Mouse (Mus musculus): ENCODE measurements around the gene Polr1a. TPM values are rescaled to one million over a fixed set of nuclear protein-coding genes. Genes with fewer than 3 reads are reported as not detected.
"Not testable (repeated sequence)": the region's sequence is repeated elsewhere in the genome, so short reads cannot be mapped to it uniquely, and the experiment has no call there.

The Polr1a gene
- polyA plus RNA-seq, 2 experiments: 9.4 to 10.6 TPM

- DNase-seq (ENCODE audit: low read depth in 3 of 3, low spot score in 3 of 3): peak in 2 of 3 experiments; percentile 20 to 33
- H3K4me1 ChIP-seq (replicated peaks; ENCODE audit: control insufficient read depth in 2 of 2, insufficient read depth in 2 of 2, low read length in 1 of 2): peaks cover 15 to 29% of the 10 kb centered on the region in 2 experiments
- H3K9ac ChIP-seq (replicated peaks): no peak overlapping the region
- H3K4me3 ChIP-seq (ENCODE audit: insufficient read depth in 1 of 2, low read depth in 2 of 2, low read length in 2 of 2): no peak overlapping the region
- 43% methylated on average over 5 of the region's 5 CpGs for WGBS (ENCODE audit: insufficient replicate concordance)
- H3K4me2 ChIP-seq (ENCODE audit: low read depth): peak overlapping the region; percentile 28
- no peaks in the 10 kb centered on the region for H3K27me3 ChIP-seq (ENCODE audit: control insufficient read depth, insufficient read depth, low read length)
- ATAC-seq (ENCODE audit: insufficient read depth): peak; percentile 44
- H3K27ac ChIP-seq: no peak overlapping the region
- no peak for TF ChIP-seq EP300 (IDR thresholded peaks at IDR 0.05; ENCODE audit: low read depth)
- H3K36me3 ChIP-seq (replicated peaks; ENCODE audit: control insufficient read depth, insufficient read depth, low read depth): peaks cover 11% of the 10 kb centered on the region
- no peaks in the 10 kb centered on the region for H3K9me3 ChIP-seq (ENCODE audit: control insufficient read depth, low read length)
Measured at GRCm38 (mm10) chr6:71911686-71912450, 3.0 kb downstream of the Polr1a start.

GRCm38 (mm10) chr6:71920752-71921151 lies 11.9 kb downstream of the Polr1a start:
- Histone ChIP-seq H3K9me3 (ENCODE audit: control insufficient read depth, low read length) (no peaks in the 10 kb centered on the region), H3K27me3 (ENCODE audit: control insufficient read depth, insufficient read depth, low read length) (no peaks in the 10 kb centered on the region), H3K27ac (no peak overlapping the region), H3K36me3 (replicated peaks; ENCODE audit: control insufficient read depth, insufficient read depth, low read depth) (peaks cover 39% of the 10 kb centered on the region), H3K9ac (replicated peaks) (no peak overlapping the region), H3K4me1 (replicated peaks; ENCODE audit: control insufficient read depth in 2 of 2, insufficient read depth in 2 of 2, low read length in 1 of 2) (no peaks in the 10 kb centered on the region), H3K4me3 (ENCODE audit: insufficient read depth in 1 of 2, low read depth in 2 of 2, low read length in 2 of 2) (no peak overlapping the region), H3K4me2 (ENCODE audit: low read depth) (no peak overlapping the region)
- DNase-seq (ENCODE audit: low read depth in 3 of 3, low spot score in 3 of 3) (no peak), ATAC-seq (ENCODE audit: insufficient read depth) (no peak)
- 87% methylated on average over 7 of the region's 7 CpGs for WGBS (ENCODE audit: insufficient replicate concordance)
- TF ChIP-seq CTCF (IDR thresholded peaks at IDR 0.05; ENCODE audit: low read depth): no peak
- TF ChIP-seq EP300 (IDR thresholded peaks at IDR 0.05; ENCODE audit: low read depth): no peak

- ATAC-seq (ENCODE audit: insufficient read depth); H3K9ac ChIP-seq (replicated peaks); H3K4me1 ChIP-seq (replicated peaks; ENCODE audit: control insufficient read depth in 2 of 2, insufficient read depth in 2 of 2, low read length in 1 of 2); DNase-seq (ENCODE audit: low read depth in 3 of 3, low spot score in 3 of 3); H3K4me3 ChIP-seq (ENCODE audit: insufficient read depth in 1 of 2, low read depth in 2 of 2, low read length in 2 of 2); H3K9me3 ChIP-seq (ENCODE audit: control insufficient read depth, low read length); H3K27ac ChIP-seq; H3K27me3 ChIP-seq (ENCODE audit: control insufficient read depth, insufficient read depth, low read length); H3K4me2 ChIP-seq (ENCODE audit: low read depth): not testable (repeated sequence)
- peaks cover 35% of the 10 kb centered on the region for H3K36me3 ChIP-seq (replicated peaks; ENCODE audit: control insufficient read depth, insufficient read depth, low read depth)
- WGBS (ENCODE audit: insufficient replicate concordance): 44% methylated on average over 5 of the region's 5 CpGs
Measured at GRCm38 (mm10) chr6:71925233-71925632, 16.4 kb downstream of the Polr1a start.

DNA sequence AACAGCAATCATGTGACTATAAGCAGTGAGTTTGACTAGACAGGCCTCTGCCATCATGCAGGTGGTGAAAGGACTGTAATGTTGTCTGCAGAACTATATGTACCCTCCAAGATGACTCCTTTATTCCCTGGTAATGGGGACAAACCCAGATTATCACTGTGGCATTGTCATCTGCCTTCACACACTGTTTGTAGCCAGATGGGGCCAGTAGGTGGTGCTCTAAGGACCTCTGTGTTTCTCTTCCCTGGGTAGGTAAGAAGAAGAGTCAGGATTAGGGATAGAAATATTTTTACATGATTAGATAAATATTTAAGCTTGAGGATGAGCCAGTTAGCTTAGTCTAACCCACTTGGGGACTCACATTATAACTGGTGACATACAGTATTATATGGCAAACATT lies 19.1 kb downstream of the Polr1a start:
- ATAC-seq (ENCODE audit: insufficient read depth): no peak

GRCm38 (mm10) chr6:71930053-71930452 lies 21.2 kb downstream of the Polr1a start:
- Histone ChIP-seq H3K4me1 (replicated peaks; ENCODE audit: control insufficient read depth in 2 of 2, insufficient read depth in 2 of 2, low read length in 1 of 2) (no peaks in the 10 kb centered on the region), H3K36me3 (replicated peaks; ENCODE audit: control insufficient read depth, insufficient read depth, low read depth) (peaks cover 33% of the 10 kb centered on the region), H3K9me3 (ENCODE audit: control insufficient read depth, low read length) (no peaks in the 10 kb centered on the region), H3K27me3 (ENCODE audit: control insufficient read depth, insufficient read depth, low read length) (no peaks in the 10 kb centered on the region), H3K4me3 (ENCODE audit: insufficient read depth in 1 of 2, low read depth in 2 of 2, low read length in 2 of 2) (no peak overlapping the region), H3K27ac (no peak overlapping the region), H3K9ac (replicated peaks) (no peak overlapping the region), H3K4me2 (ENCODE audit: low read depth) (no peak overlapping the region)
- no peak for TF ChIP-seq EP300 (IDR thresholded peaks at IDR 0.05; ENCODE audit: low read depth)
- TF ChIP-seq CTCF (IDR thresholded peaks at IDR 0.05; ENCODE audit: low read depth): no peak
- peak in 1 of 3 experiments; percentile 7 for DNase-seq (ENCODE audit: low read depth in 3 of 3, low spot score in 3 of 3)
- WGBS (ENCODE audit: insufficient replicate concordance): 69% methylated on average over 10 of the region's 10 CpGs
- ATAC-seq (ENCODE audit: insufficient read depth): no peak

More for the DNA sequence above, 19.1 kb downstream of the Polr1a start:
- peak in 1 of 3 experiments; percentile 20 for DNase-seq (ENCODE audit: low read depth in 3 of 3, low spot score in 3 of 3)
- Histone ChIP-seq H3K9ac (replicated peaks) (no peak overlapping the region), H3K9me3 (ENCODE audit: control insufficient read depth, low read length) (no peaks in the 10 kb centered on the region), H3K36me3 (replicated peaks; ENCODE audit: control insufficient read depth, insufficient read depth, low read depth) (peaks cover 28% of the 10 kb centered on the region), H3K4me2 (ENCODE audit: low read depth) (no peak overlapping the region), H3K27ac (no peak overlapping the region), H3K27me3 (ENCODE audit: control insufficient read depth, insufficient read depth, low read length) (no peaks in the 10 kb centered on the region), H3K4me1 (replicated peaks; ENCODE audit: control insufficient read depth in 2 of 2, insufficient read depth in 2 of 2, low read length in 1 of 2) (no peaks in the 10 kb centered on the region), H3K4me3 (ENCODE audit: insufficient read depth in 1 of 2, low read depth in 2 of 2, low read length in 2 of 2) (no peak overlapping the region)
- peak; percentile 67 for TF ChIP-seq CTCF (IDR thresholded peaks at IDR 0.05; ENCODE audit: low read depth)
- TF ChIP-seq EP300 (IDR thresholded peaks at IDR 0.05; ENCODE audit: low read depth): no peak
